Mouse (Mus musculus) embryonic facial prominence, embryonic 10.5 days (tissue): Measurements from ENCODE around the gene Ptprt. TPM values are rescaled to one million over a fixed set of nuclear protein-coding genes. Genes with fewer than 3 reads are reported as not detected.
"Not testable (repeated sequence)": the region's sequence is repeated elsewhere in the genome, so short reads cannot be mapped to it uniquely, and the experiment has no call there.

ENCODE experiments used
- DNase-seq: peaks from one replicate; pipeline ENCODE4 v3.0.0-alpha.2; 2017; ENCODE audit warnings: low spot score
- H3K27ac ChIP-seq: fragments of 300-500 bp; sonication (generic); replicated peaks from 2 replicates; pipeline ENCODE4 v1.5.1; 2016; ENCODE audit warnings: mild to moderate bottlenecking
- H3K27me3 ChIP-seq: fragments of 300-500 bp; sonication (generic); replicated peaks from 2 replicates; pipeline ENCODE4 v1.6.1; 2016; ENCODE audit warnings: low read depth, mild to moderate bottlenecking; ENCODE audit not compliant: poor library complexity, severe bottlenecking
- H3K36me3 ChIP-seq: fragments of 300-500 bp; sonication (generic); replicated peaks from 2 replicates; pipeline ENCODE4 v1.6.1; 2016; ENCODE audit warnings: mild to moderate bottlenecking, moderate library complexity
- H3K4me1 ChIP-seq: fragments of 300-500 bp; sonication (generic); 2 replicates; pipeline ENCODE4 v1.6.1; 2016
- H3K4me3 ChIP-seq: fragments of 300-500 bp; sonication (generic); 2 replicates; pipeline ENCODE4 v1.5.1; 2016; ENCODE audit warnings: mild to moderate bottlenecking, moderate library complexity
- H3K9me3 ChIP-seq: fragments of 300-500 bp; sonication (generic); 2 replicates; pipeline ENCODE4 v1.6.1; 2016; ENCODE audit warnings: mild to moderate bottlenecking
- WGBS: fragments of 180-500 bp; shearing (Covaris S2); methylation state at CpG from one replicate; pipeline ENCODE4 v1.1.7; 2016; 5-methylcytosine and 5-hydroxymethylcytosine counted together
- polyA plus RNA-seq: library from polyadenylated mRNA; unstranded; fragments of >200 nt; fragmentation: Nextera tagmentation; extraction: Ambion mirVana; gene quantifications from 2 replicates; pipeline ENCODE4 v1.2.1, GENCODE M21; 2016

The Ptprt gene
- polyA plus RNA-seq, 1 experiment from 2014 or later: 0.72 TPM

GRCm38 (mm10) chr2:161513256-161513655, 1147.7 kb downstream of the Ptprt start:
- Histone ChIP-seq H3K36me3 (no peaks in the 10 kb centered on the region), H3K9me3 (no peaks in the 10 kb centered on the region), H3K27ac (no peak overlapping the region), H3K27me3 (no peaks in the 10 kb centered on the region), H3K4me3 (no peak overlapping the region), H3K4me1 (peaks cover 10% of the 10 kb centered on the region)
- DNase-seq: no peak
- 83% methylated on average over 1 of the region's 1 CpGs for WGBS

- 17% methylated on average over 6 of the region's 15 CpGs for WGBS
- H3K27ac ChIP-seq, H3K27me3 ChIP-seq, H3K9me3 ChIP-seq, H3K36me3 ChIP-seq: not testable (repeated sequence)
- peak; percentile 41 for DNase-seq
- H3K4me1 ChIP-seq: peaks cover 10% of the 10 kb centered on the region
- 0 out of 2 replicates have a peak overlapping the region, but pooled peaks have one; percentile 18 for H3K4me3 ChIP-seq
Observed at GRCm38 (mm10) chr2:161511880-161512570, 1148.9 kb downstream of the Ptprt start.

- Histone ChIP-seq H3K4me3 (peak overlapping the region; percentile 63), H3K27ac (peak overlapping the region; percentile 84), H3K27me3 (no peaks in the 10 kb centered on the region), H3K4me1 (peaks cover 10% of the 10 kb centered on the region), H3K9me3 (no peaks in the 10 kb centered on the region), H3K36me3 (no peaks in the 10 kb centered on the region)
- DNase-seq: no peak
- 25% methylated on average over 8 of the region's 8 CpGs for WGBS
Observed at GRCm38 (mm10) chr2:161511101-161511759, 1149.7 kb downstream of the Ptprt start.

GRCm38 (mm10) chr2:161499097-161499899, 1161.6 kb downstream of the Ptprt start:
- H3K27me3 ChIP-seq: no peaks in the 10 kb centered on the region
- peak; percentile 39 for DNase-seq
- 5% methylated on average over 13 of the region's 13 CpGs for WGBS
- no peak overlapping the region for H3K27ac ChIP-seq
- H3K4me1 ChIP-seq: peaks cover 17% of the 10 kb centered on the region
- no peaks in the 10 kb centered on the region for H3K9me3 ChIP-seq
- no peaks in the 10 kb centered on the region for H3K36me3 ChIP-seq
- peak overlapping the region; percentile 50 for H3K4me3 ChIP-seq

GRCm38 (mm10) chr2:161498449-161499096, 1162.4 kb downstream of the Ptprt start:
- no peaks in the 10 kb centered on the region for H3K27me3 ChIP-seq
- H3K9me3 ChIP-seq: no peaks in the 10 kb centered on the region
- no peak overlapping the region for H3K27ac ChIP-seq
- WGBS: 18% methylated on average over 13 of the region's 13 CpGs
- H3K4me1 ChIP-seq: peaks cover 17% of the 10 kb centered on the region
- peak; percentile 21 for DNase-seq
- no peaks in the 10 kb centered on the region for H3K36me3 ChIP-seq
- H3K4me3 ChIP-seq: peak overlapping the region; percentile 50

- H3K4me1 ChIP-seq: no peaks in the 10 kb centered on the region
- no peaks in the 10 kb centered on the region for H3K27me3 ChIP-seq
- no peaks in the 10 kb centered on the region for H3K36me3 ChIP-seq
- no peak for DNase-seq
- WGBS: 80% methylated on average over 1 of the region's 1 CpGs
- H3K4me3 ChIP-seq: no peak overlapping the region
- H3K9me3 ChIP-seq: no peaks in the 10 kb centered on the region
- no peak overlapping the region for H3K27ac ChIP-seq
Observed at GRCm38 (mm10) chr2:161481741-161482140, 1179.2 kb downstream of the Ptprt start.

GRCm38 (mm10) chr2:161480445-161480844, 1180.5 kb downstream of the Ptprt start:
- Histone ChIP-seq H3K27ac (no peak overlapping the region), H3K9me3 (no peaks in the 10 kb centered on the region), H3K36me3 (no peaks in the 10 kb centered on the region), H3K4me3 (no peak overlapping the region), H3K27me3 (no peaks in the 10 kb centered on the region), H3K4me1 (no peaks in the 10 kb centered on the region)
- DNase-seq: no peak
